Mouse (Mus musculus): ENCODE measurements around the gene Tars2.

GRCm38 (mm10) chr3:95756808-95757207 is 3.2 kb downstream of the Tars2 start:
- TF ChIP-seq GATA1 (IDR thresholded peaks at IDR 0.05; ENCODE audit: low read length) = no peak
- no peak for TF ChIP-seq TAL1 (IDR thresholded peaks at IDR 0.05; ENCODE audit: low read length)

Measured in erythroblast, embryonic 14.5 days (primary cell).